Mouse (Mus musculus) T-helper 1 cell (primary cell): ENCODE results near the gene Smarcb1.

Experiments used
- in situ Hi-C: fragments of 300-600 bp; cut with MboI, MseI; formaldehyde crosslinking; loops from one replicate; pipeline ENCODE4 v1.15.1; 2025; ENCODE audit warnings: high pct_unique_total_duplicates

The Smarcb1 gene

GRCm38 (mm10) chr10:75934991-75935390 is 13.6 kb upstream of the Smarcb1 start:
- in situ Hi-C loops, result no loop called here

GRCm38 (mm10) chr10:75932891-75933290 is 11.5 kb upstream of the Smarcb1 start, which contains the start of gene Chchd10:
Gene Chchd10 (plus strand): TSS chr10:75933130.
- in situ Hi-C loops, result no loop called here

- in situ Hi-C loops, result no loop called here
These were observed 10.8 kb upstream of the Smarcb1 start for GRCm38 (mm10) chr10:75932081-75932678.

- in situ Hi-C loops, result no loop called here
These were observed 9.9 kb upstream of the Smarcb1 start for GRCm38 (mm10) chr10:75931311-75931710.

GRCm38 (mm10) chr10:75930304-75930703 is 8.9 kb upstream of the Smarcb1 start:
- in situ Hi-C loops, result no loop called here

GRCm38 (mm10) chr10:75926396-75926795 is 5.0 kb upstream of the Smarcb1 start:
- in situ Hi-C loops, result no loop called here

GRCm38 (mm10) chr10:75924324-75924723 is 2.9 kb upstream of the Smarcb1 start:
- in situ Hi-C loops, result no loop called here

- in situ Hi-C loops, result no loop called here
These were observed 526 bp upstream of the Smarcb1 start for GRCm38 (mm10) chr10:75921726-75922560.

GRCm38 (mm10) chr10:75919026-75919425 is 2.4 kb downstream of the Smarcb1 start:
- in situ Hi-C loops, result no loop called here

- in situ Hi-C loops, result no loop called here
These were observed 4.6 kb downstream of the Smarcb1 start for GRCm38 (mm10) chr10:75916840-75917239.

GRCm38 (mm10) chr10:75915557-75915956 is 5.9 kb downstream of the Smarcb1 start:
- in situ Hi-C loops, result no loop called here

- in situ Hi-C loops, result no loop called here
These were observed 8.3 kb downstream of the Smarcb1 start for GRCm38 (mm10) chr10:75913013-75913589.

- in situ Hi-C loops, result no loop called here
These were observed 10.7 kb downstream of the Smarcb1 start for GRCm38 (mm10) chr10:75910698-75911097.

- in situ Hi-C loops, result no loop called here
These were observed 14.5 kb downstream of the Smarcb1 start for GRCm38 (mm10) chr10:75906882-75907281.

- in situ Hi-C loops, result no loop called here
These were observed 17.0 kb downstream of the Smarcb1 start for GRCm38 (mm10) chr10:75904391-75904790.

- in situ Hi-C loops, result no loop called here
These were observed 22.6 kb downstream of the Smarcb1 start for GRCm38 (mm10) chr10:75898846-75899245.

- in situ Hi-C loops, result no loop called here
These were observed 23.3 kb downstream of the Smarcb1 start for GRCm38 (mm10) chr10:75898039-75898564.

GRCm38 (mm10) chr10:75897373-75897772 is 24.0 kb downstream of the Smarcb1 start:
- in situ Hi-C loops, result no loop called here

GRCm38 (mm10) chr10:75896208-75896607 is 25.2 kb downstream of the Smarcb1 start:
- in situ Hi-C loops, result no loop called here

GRCm38 (mm10) chr10:75895730-75896129 is 25.7 kb downstream of the Smarcb1 start:
- in situ Hi-C loops, result no loop called here

- in situ Hi-C loops, result no loop called here
These were observed 26.8 kb downstream of the Smarcb1 start for GRCm38 (mm10) chr10:75894601-75895000.

GRCm38 (mm10) chr10:75893089-75893750 is 28.2 kb downstream of the Smarcb1 start, which contains the start of gene Derl3:
Gene Derl3 (plus strand): TSS chr10:75893413.
- in situ Hi-C loops, result no loop called here
